Mouse (Mus musculus) hindbrain, embryonic 10.5 days (tissue): ENCODE measurements at regions not wholly inside any gene's neighbourhood (a gene's known extent, or its start where the extent isn't known, plus 50 kb on each side); places are given as distances from the start of the nearest gene placed in this dataset.
A peak's percentile ranks its signal among the peaks of the same experiment; 100 is the strongest.
"Not testable (repeated sequence)": the region's sequence is repeated elsewhere in the genome, so short reads cannot be mapped to it uniquely, and the experiment has no call there.

Source experiments
- DNase-seq: peaks from one replicate; pipeline ENCODE4 v3.0.0-alpha.2; 2017; ENCODE audit warnings: low spot score
- H3K27ac ChIP-seq: fragments of 300-500 bp; sonication (generic); 2 replicates; pipeline ENCODE4 v1.5.1; 2016; ENCODE audit warnings: mild to moderate bottlenecking, moderate library complexity
- H3K27me3 ChIP-seq: fragments of 300-500 bp; sonication (generic); 2 replicates; pipeline ENCODE4 v1.6.1; 2016; ENCODE audit warnings: mild to moderate bottlenecking; ENCODE audit not compliant: poor library complexity, insufficient read depth, severe bottlenecking
- H3K36me3 ChIP-seq: fragments of 300-500 bp; sonication (generic); 2 replicates; pipeline ENCODE4 v1.6.1; 2016; ENCODE audit warnings: mild to moderate bottlenecking, moderate library complexity
- H3K4me1 ChIP-seq: fragments of 300-500 bp; sonication (generic); replicated peaks from 2 replicates; pipeline ENCODE4 v1.6.1; 2016; ENCODE audit warnings: mild to moderate bottlenecking
- H3K4me3 ChIP-seq: fragments of 300-500 bp; sonication (generic); 2 replicates; pipeline ENCODE4 v1.5.1; 2016; ENCODE audit warnings: mild to moderate bottlenecking, moderate library complexity
- H3K9me3 ChIP-seq: fragments of 300-500 bp; sonication (generic); 2 replicates; pipeline ENCODE4 v1.6.1; 2016; ENCODE audit warnings: mild to moderate bottlenecking, moderate library complexity
- WGBS: fragments of 180-500 bp; shearing (Covaris S2); methylation state at CpG from one replicate; pipeline ENCODE4 v1.1.7; 2016; 5-methylcytosine and 5-hydroxymethylcytosine counted together

- 85% methylated on average over 5 of the region's 5 CpGs for WGBS
Observed at GRCm38 (mm10) chr14:86337052-86337451, 804.0 kb downstream of the Diaph3 start.

GRCm38 (mm10) chr14:86335284-86335683 lies 805.8 kb downstream of the Diaph3 start:
- 88% methylated on average over 2 of the region's 2 CpGs for WGBS
- Histone ChIP-seq H3K4me3 (no peak overlapping the region), H3K4me1 (no peaks in the 10 kb centered on the region), H3K9me3 (no peaks in the 10 kb centered on the region), H3K27ac (no peak overlapping the region), H3K27me3 (no peaks in the 10 kb centered on the region), H3K36me3 (no peaks in the 10 kb centered on the region)
- DNase-seq: no peak

More at GRCm38 (mm10) chr14:86337052-86337451, 804.0 kb downstream of the Diaph3 start:
- H3K27me3 ChIP-seq: no peaks in the 10 kb centered on the region
- DNase-seq: no peak
- H3K27ac ChIP-seq: no peak overlapping the region
- H3K9me3 ChIP-seq: no peaks in the 10 kb centered on the region
- no peak overlapping the region for H3K4me3 ChIP-seq
- H3K4me1 ChIP-seq: no peaks in the 10 kb centered on the region
- no peaks in the 10 kb centered on the region for H3K36me3 ChIP-seq

GRCm38 (mm10) chr14:86329176-86329575 lies 811.9 kb downstream of the Diaph3 start:
- Histone ChIP-seq H3K4me1 (0 out of 2 replicates have a peak, but pooled peaks cover 3% of the 10 kb centered on the region), H3K9me3 (no peaks in the 10 kb centered on the region), H3K4me3 (no peak overlapping the region), H3K27me3 (no peaks in the 10 kb centered on the region), H3K36me3 (no peaks in the 10 kb centered on the region), H3K27ac (no peak overlapping the region)
- no peak for DNase-seq
- WGBS: 85% methylated on average over 3 of the region's 3 CpGs

GRCm38 (mm10) chr14:86327646-86328045 lies 813.4 kb downstream of the Diaph3 start:
- Histone ChIP-seq H3K27ac (no peak overlapping the region), H3K36me3 (no peaks in the 10 kb centered on the region), H3K4me1 (0 out of 2 replicates have a peak, but pooled peaks cover 3% of the 10 kb centered on the region), H3K9me3 (no peaks in the 10 kb centered on the region), H3K4me3 (no peak overlapping the region), H3K27me3 (no peaks in the 10 kb centered on the region)
- DNase-seq: peak; percentile 10
- WGBS: 59% methylated on average over 9 of the region's 9 CpGs

GRCm38 (mm10) chr14:86322365-86322764 lies 818.7 kb downstream of the Diaph3 start:
- Histone ChIP-seq H3K9me3 (no peaks in the 10 kb centered on the region), H3K27ac (no peak overlapping the region), H3K4me3 (no peak overlapping the region), H3K27me3 (no peaks in the 10 kb centered on the region), H3K4me1 (no peaks in the 10 kb centered on the region), H3K36me3 (no peaks in the 10 kb centered on the region)
- 68% methylated on average over 7 of the region's 7 CpGs for WGBS
- no peak for DNase-seq

GRCm38 (mm10) chr14:86315974-86316373 lies 825.1 kb downstream of the Diaph3 start:
- Histone ChIP-seq H3K36me3 (no peaks in the 10 kb centered on the region), H3K27ac (no peak overlapping the region), H3K4me1 (no peaks in the 10 kb centered on the region), H3K27me3 (no peaks in the 10 kb centered on the region), H3K9me3 (no peaks in the 10 kb centered on the region), H3K4me3 (no peak overlapping the region)
- 84% methylated on average over 6 of the region's 6 CpGs for WGBS
- no peak for DNase-seq

GRCm38 (mm10) chr14:86308949-86309543 lies 832.0 kb downstream of the Diaph3 start:
- Histone ChIP-seq H3K4me3 (no peak overlapping the region), H3K36me3 (no peaks in the 10 kb centered on the region), H3K27ac (no peak overlapping the region), H3K4me1 (no peaks in the 10 kb centered on the region), H3K27me3 (no peaks in the 10 kb centered on the region), H3K9me3 (no peaks in the 10 kb centered on the region)
- no peak for DNase-seq
- 71% methylated on average over 7 of the region's 7 CpGs for WGBS

- DNase-seq: peak; percentile 30
- no peaks in the 10 kb centered on the region for H3K9me3 ChIP-seq
- no peak overlapping the region for H3K4me3 ChIP-seq
- H3K27ac ChIP-seq: no peak overlapping the region
- WGBS: 53% methylated on average over 2 of the region's 2 CpGs
- H3K27me3 ChIP-seq: no peaks in the 10 kb centered on the region
- H3K4me1 ChIP-seq: no peaks in the 10 kb centered on the region
- H3K36me3 ChIP-seq: no peaks in the 10 kb centered on the region
Observed at GRCm38 (mm10) chr14:86307806-86308205, 833.2 kb downstream of the Diaph3 start.

GRCm38 (mm10) chr14:86301666-86302065 lies 839.4 kb downstream of the Diaph3 start:
- 89% methylated on average over 5 of the region's 5 CpGs for WGBS
- Histone ChIP-seq H3K36me3 (no peaks in the 10 kb centered on the region), H3K27me3 (no peaks in the 10 kb centered on the region), H3K4me3 (no peak overlapping the region), H3K27ac (no peak overlapping the region), H3K9me3 (no peaks in the 10 kb centered on the region), H3K4me1 (no peaks in the 10 kb centered on the region)
- DNase-seq: no peak

GRCm38 (mm10) chr14:86300811-86301210 lies 840.2 kb downstream of the Diaph3 start:
- WGBS: 83% methylated on average over 1 of the region's 1 CpGs
- no peaks in the 10 kb centered on the region for H3K4me1 ChIP-seq
- DNase-seq: no peak

GRCm38 (mm10) chr14:86297991-86298390 lies 843.0 kb downstream of the Diaph3 start:
- H3K9me3 ChIP-seq: no peaks in the 10 kb centered on the region
- H3K27ac ChIP-seq: no peak overlapping the region
- no peak overlapping the region for H3K4me3 ChIP-seq
- no peak for DNase-seq
- H3K27me3 ChIP-seq: no peaks in the 10 kb centered on the region
- no peaks in the 10 kb centered on the region for H3K4me1 ChIP-seq
- H3K36me3 ChIP-seq: no peaks in the 10 kb centered on the region
- WGBS: 74% methylated on average over 2 of the region's 2 CpGs

More at GRCm38 (mm10) chr14:86300811-86301210, 840.2 kb downstream of the Diaph3 start:
- H3K27ac ChIP-seq: no peak overlapping the region
- no peak overlapping the region for H3K4me3 ChIP-seq
- no peaks in the 10 kb centered on the region for H3K36me3 ChIP-seq
- no peaks in the 10 kb centered on the region for H3K9me3 ChIP-seq
- H3K27me3 ChIP-seq: no peaks in the 10 kb centered on the region

- H3K4me3 ChIP-seq, DNase-seq, H3K4me1 ChIP-seq, H3K9me3 ChIP-seq, H3K27me3 ChIP-seq, H3K27ac ChIP-seq, H3K36me3 ChIP-seq: not testable (repeated sequence)
- WGBS: 88% methylated on average over 5 of the region's 5 CpGs
Observed at GRCm38 (mm10) chr14:86294606-86295005, 846.4 kb downstream of the Diaph3 start.

GRCm38 (mm10) chr14:86293804-86294203 lies 847.2 kb downstream of the Diaph3 start:
- Histone ChIP-seq H3K27me3 (no peaks in the 10 kb centered on the region), H3K4me1 (no peaks in the 10 kb centered on the region), H3K27ac (no peak overlapping the region), H3K4me3 (no peak overlapping the region), H3K9me3 (no peaks in the 10 kb centered on the region), H3K36me3 (no peaks in the 10 kb centered on the region)
- DNase-seq: no peak
- 77% methylated on average over 1 of the region's 1 CpGs for WGBS

- no peak for DNase-seq
Observed at GRCm38 (mm10) chr14:86293371-86293770, 847.7 kb downstream of the Diaph3 start.

More at GRCm38 (mm10) chr14:86293371-86293770, 847.7 kb downstream of the Diaph3 start:
- Histone ChIP-seq H3K27ac (no peak overlapping the region), H3K4me1 (no peaks in the 10 kb centered on the region), H3K27me3 (no peaks in the 10 kb centered on the region), H3K9me3 (no peaks in the 10 kb centered on the region), H3K36me3 (no peaks in the 10 kb centered on the region), H3K4me3 (no peak overlapping the region)
- 86% methylated on average over 3 of the region's 3 CpGs for WGBS
